Mouse (Mus musculus) 3T3-L1 (cell line): ENCODE measurements at regions not wholly inside any gene's neighbourhood (a gene's known extent, or its start where the extent isn't known, plus 50 kb on each side); places are given as distances from the start of the nearest gene placed in this dataset.

Source experiments
- DNase-seq: peaks from one replicate; pipeline ENCODE4 v3.0.0-alpha.2; 2015; ENCODE audit warnings: low read depth, low spot score

- no peak for DNase-seq
These were observed 141.5 kb upstream of the Jag1 start for GRCm38 (mm10) chr2:137257847-137258515.

GRCm38 (mm10) chr2:137247931-137248330 lies 131.5 kb upstream of the Jag1 start:
- no peak for DNase-seq

GRCm38 (mm10) chr2:137244370-137244769 lies 127.9 kb upstream of the Jag1 start:
- DNase-seq, result no peak

DNA sequence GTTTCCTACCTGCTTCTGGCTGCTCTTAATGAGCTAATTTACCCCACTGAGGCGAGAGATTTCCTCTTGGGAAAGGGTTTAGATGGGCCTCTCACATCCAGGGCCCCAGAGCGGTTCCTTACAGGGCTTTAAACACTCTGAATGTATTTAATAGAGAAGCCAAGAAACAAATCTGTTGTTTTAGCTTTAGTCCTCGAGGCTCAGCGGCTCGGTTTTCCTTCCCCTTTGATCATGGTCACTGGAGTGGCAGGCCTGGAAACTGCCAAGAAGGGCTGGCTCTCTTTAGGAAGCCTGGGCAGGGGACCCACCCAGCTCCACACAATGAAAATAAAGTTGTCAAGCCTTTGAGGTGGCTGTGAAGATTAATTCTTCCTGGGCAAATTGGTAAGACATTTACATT lies 127.5 kb upstream of the Jag1 start:
- no peak for DNase-seq

DNA sequence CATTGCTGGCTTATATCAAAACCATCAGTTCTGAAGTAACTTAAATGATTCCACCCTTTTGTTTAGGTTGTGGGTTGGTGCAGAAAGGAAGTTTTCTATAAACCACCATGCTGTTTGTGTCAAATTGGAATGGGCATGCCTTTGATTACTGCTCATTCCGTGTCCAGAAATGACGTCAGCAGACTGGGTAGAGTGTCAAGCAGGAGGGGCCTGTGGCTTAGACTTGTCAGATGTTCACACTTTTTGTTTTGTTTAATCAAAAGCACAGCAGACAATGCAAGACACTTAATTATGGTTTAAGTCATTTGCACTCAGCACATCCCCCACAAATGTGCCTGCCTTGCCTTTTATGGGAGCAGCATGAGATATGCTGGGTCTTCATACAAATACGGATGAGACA lies 120.5 kb upstream of the Jag1 start:
- no peak for DNase-seq

DNA sequence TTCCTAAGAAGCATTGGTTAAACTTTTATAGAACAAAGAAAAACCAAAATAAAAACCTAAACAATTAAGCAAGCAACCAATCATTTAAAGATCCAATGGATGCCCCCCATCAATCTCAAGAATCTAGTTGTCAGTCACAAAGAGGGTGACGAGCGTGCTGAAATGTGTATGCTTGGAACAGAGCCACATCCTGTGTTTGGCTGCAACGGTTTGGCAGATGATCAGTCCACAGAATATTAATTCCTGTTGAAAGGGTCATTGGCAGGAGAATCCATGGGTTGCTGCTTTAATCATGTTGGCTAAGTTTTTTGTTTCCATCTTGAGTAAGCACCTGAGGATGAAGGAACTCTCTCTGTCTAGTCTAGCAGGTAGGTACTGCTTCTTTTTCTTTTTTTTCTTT lies 117.5 kb upstream of the Jag1 start:
- DNase-seq, result no peak

DNA sequence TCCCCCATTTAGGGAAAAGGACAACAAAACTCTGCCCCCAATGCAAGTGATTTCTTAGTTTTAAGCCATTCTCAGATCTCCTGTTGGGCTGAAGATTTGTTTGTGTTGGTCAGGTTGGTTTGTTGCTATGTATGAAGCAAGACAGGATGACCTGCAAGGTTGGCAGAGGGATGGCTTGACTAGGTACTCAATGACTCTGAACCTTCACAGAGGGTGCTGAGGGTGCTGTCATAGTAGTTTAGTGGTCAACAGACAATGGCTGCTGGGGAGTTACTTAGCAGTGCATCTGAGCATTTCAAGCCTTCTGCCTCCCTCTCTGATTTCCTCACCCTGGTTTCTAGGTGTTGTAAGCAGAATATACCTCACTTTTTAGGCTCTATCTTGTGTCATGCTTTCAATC lies 114.7 kb upstream of the Jag1 start:
- DNase-seq, result no peak

GRCm38 (mm10) chr2:137229422-137230069 lies 113.1 kb upstream of the Jag1 start:
- no peak for DNase-seq

DNA sequence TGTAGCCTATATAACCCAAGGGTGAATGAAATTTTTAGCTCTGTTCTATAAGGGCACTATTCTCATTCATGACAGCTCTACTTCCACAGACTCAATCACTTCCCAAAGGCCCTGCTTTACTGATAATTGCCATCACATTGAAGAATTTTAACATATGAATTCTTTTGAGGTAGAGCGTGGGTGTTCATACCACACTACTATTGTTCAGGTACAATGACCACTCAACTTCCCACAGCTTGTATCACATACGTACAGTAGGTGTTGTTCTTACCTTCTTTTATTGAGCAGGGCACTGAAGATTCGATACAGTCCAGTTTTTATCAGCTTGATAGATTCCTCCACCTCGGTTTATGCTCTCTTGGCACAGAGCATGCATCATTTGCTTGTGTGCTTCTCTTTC lies 111.1 kb upstream of the Jag1 start:
- DNase-seq, result no peak

DNA sequence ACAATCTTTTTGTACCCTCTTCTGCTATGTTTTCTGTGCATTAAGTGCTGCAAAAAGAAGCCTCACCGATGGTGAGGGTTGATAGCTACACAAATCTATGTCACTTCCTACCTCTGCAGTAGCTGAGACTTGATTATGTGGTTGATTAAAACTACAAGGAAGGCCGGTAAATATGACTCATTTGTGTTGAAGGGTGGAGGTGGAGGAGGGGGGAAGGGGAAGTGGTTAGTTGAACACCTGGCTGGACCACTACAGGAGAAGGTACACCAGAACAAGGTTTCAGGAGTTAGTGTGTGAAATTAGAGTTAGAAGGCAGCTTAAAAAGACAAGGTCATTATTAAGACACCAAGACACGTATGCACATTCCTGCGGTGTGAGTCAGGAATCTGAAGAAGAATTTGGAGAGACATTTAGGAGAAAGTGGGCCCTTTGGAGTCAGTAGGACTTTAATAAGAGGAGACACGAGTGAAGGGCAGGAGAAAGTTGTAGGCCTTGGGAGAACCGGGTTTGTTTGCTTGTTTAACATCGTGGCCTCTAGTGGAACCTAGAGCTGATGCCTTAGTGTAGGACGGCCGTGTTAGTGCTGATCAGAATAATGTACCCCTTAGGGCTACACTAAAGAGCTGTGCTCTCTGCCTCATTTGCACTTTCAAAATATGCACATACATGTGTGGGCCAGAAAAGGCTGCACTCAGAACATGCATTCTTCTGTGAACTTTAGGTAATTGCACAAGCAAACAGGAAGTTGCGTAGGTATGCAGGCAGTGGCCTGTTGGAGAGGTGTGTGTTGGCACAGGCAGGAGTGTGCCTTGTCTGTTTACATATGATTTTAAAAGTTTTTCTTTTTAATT lies 108.5 kb upstream of the Jag1 start:
- peak; percentile 74 for DNase-seq

- DNase-seq, result no peak
These were observed 99.3 kb upstream of the Jag1 start for GRCm38 (mm10) chr2:137215697-137216096.

DNA sequence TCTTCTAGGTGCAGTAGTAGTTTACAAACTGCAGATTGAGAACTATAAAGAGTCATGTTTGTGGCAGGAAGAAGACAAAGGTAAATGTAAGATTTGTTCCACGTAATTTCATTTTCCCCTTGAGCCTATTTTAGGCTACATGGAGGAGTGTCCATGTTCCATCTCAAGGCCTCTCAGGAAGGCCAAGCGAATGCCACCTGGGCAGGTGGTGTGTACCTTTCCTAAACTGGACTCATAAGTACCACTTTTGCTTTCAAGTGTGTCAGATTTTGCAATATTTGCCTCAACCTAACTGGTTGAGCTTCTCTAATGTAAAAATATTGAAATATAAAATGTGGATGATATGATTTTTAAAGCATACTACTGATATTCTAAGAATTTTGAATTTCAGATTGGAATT lies 91.4 kb upstream of the Jag1 start:
- DNase-seq, result no peak

DNA sequence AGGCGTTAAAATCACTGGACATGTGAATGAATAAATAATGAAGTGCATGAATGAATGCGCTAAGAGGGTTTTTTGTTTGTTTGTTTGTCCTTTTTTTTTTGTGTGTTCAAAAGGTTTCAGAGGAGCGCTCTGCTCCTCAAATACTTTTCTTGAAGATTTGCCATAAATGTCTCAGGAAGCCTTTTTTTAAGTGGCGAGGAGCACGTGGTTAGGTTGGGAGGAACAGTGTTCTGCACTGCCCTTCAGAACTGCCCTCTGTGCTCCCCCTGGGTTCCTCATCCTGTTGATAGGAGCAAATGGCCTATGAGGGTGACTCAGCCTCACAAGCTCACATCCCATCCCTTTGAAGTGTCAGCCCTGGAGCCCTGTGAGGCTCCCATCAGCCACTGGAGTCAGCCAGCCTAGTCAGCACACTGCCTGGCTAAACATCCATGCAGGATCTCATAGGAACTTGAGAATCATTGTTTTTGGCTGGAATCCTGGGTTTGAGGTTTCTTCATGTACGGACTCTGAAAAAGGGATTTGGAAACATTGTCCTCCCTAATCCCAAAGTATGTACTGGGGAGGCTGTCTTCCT lies 87.9 kb upstream of the Jag1 start:
- peak; percentile 87 for DNase-seq

- DNase-seq, result no peak
These were observed 83.7 kb upstream of the Jag1 start for GRCm38 (mm10) chr2:137200101-137200500.

DNA sequence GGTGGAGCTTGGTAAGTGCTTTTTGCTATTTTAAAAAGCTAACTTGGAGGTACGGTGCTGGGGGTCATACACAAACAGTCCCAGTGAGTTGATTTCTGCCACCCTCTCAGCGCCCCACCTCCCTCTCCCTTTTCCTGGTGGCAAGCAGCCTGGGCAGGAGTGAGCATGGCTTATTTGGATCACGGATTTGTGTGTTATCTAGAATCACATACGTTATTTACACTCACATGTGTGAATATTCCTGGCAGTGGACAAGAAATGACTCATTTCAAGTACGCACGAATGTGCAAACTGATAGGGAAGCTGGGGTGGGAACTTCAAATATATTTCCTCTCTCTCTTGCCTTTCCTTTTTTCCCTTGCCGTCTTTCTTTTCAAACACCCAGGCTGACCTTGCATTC lies 75.7 kb upstream of the Jag1 start:
- no peak for DNase-seq

- no peak for DNase-seq
These were observed 52.7 kb upstream of the Jag1 start for GRCm38 (mm10) chr2:137169176-137169575.

GRCm38 (mm10) chr2:137168626-137169025 lies 52.2 kb upstream of the Jag1 start:
- DNase-seq, result no peak
